Mouse (Mus musculus): ENCODE measurements around the gene Prm2.

DNA sequence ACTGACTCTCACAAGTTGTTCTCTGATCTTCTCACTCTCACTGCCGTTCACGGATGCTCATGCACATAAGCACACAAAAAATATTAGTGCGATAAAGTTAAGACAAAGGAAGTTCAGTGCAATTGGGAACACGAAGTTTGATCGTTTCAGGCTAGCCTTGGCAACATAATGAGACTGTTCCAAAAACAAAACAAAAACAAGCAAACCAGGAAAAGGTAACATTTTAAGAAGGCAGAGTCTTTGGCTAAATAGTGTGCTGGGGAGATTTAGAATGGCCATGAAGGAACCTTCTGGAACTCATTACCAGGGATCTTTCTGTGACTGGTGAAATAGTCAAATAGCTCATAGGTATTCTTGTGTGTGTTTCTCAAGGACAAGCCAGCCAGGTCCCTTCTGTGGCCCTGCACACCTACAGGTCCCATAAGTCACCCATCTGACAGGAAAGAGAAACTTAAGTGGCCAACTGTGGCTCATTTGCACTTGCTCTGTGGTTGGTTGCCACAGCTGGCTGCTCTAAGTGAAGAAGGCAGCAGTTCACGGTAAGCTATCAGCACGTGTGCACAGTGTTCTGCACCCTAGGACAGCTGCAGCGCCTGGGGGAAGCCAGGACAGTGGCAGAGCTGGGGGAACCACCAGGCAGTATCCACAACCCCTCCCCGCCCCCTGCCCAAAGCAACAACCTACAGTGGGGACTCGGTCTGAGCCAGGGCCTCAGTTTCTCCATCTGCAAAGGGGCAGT lies 10.0 kb upstream of the Prm2 start, which contains the start of gene Prm1:
- no peak for TF ChIP-seq USF1 (IDR thresholded peaks at IDR 0.05; ENCODE audit: low read depth)
- TF ChIP-seq POLR2A (IDR thresholded peaks at IDR 0.05; ENCODE audit: insufficient read length, low read depth): no peak
- TF ChIP-seq POLR2AphosphoS2 (IDR thresholded peaks at IDR 0.05; ENCODE audit: insufficient read length, low read depth): no peak
- TF ChIP-seq MAX (IDR thresholded peaks at IDR 0.05; ENCODE audit: low read depth): no peak
- TF ChIP-seq MYOG (IDR thresholded peaks at IDR 0.05; ENCODE audit: control insufficient read depth in 1 of 3, insufficient read depth in 1 of 3, insufficient read length in 2 of 3, low read depth in 2 of 3): peak in 2 of 3 experiments; percentile 81 to 87
- TF ChIP-seq E2F4 (IDR thresholded peaks at IDR 0.05; ENCODE audit: insufficient read depth): no peak
- TF ChIP-seq REST (IDR thresholded peaks at IDR 0.05; ENCODE audit: insufficient read depth, insufficient read length): no peak
- TF ChIP-seq MYOD1 (IDR thresholded peaks at IDR 0.05; ENCODE audit: control insufficient read depth in 1 of 3, insufficient read length in 2 of 3, low read depth in 2 of 3): peak in 2 of 3 experiments; percentile 75 to 79
